Mouse (Mus musculus) CD4-positive helper T cell, adult 2 months (primary cell): ENCODE measurements around the gene Bphl.
"Not testable (repeated sequence)": the region's sequence is repeated elsewhere in the genome, so short reads cannot be mapped to it uniquely, and the experiment has no call there.

ENCODE experiments used
- DNase-seq: peaks from one replicate; pipeline ENCODE4 v3.0.0-alpha.2; 2012; ENCODE audit warnings: low read depth, missing footprints, low spot score

The Bphl gene

DNA sequence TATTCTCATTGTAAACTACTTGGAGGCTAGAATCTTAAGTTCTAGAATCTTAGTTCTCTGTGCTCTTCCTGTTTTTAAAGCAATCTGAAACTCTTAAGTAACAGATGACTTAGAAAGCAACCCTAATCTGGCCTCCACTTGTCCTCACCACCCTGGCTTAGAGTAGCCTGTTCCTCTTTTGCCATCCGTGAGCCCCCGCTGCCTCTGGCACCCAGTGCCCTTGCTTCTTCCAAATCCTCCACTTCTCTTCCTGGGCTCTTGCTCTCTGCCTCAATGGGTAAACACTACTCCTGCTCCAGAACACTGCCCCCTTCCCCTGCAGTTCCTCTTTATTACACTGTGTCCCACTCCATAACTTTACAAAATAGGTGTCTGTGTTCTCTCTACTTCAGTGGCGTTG is 14.3 kb downstream of the Bphl start:
- no peak for DNase-seq

DNA sequence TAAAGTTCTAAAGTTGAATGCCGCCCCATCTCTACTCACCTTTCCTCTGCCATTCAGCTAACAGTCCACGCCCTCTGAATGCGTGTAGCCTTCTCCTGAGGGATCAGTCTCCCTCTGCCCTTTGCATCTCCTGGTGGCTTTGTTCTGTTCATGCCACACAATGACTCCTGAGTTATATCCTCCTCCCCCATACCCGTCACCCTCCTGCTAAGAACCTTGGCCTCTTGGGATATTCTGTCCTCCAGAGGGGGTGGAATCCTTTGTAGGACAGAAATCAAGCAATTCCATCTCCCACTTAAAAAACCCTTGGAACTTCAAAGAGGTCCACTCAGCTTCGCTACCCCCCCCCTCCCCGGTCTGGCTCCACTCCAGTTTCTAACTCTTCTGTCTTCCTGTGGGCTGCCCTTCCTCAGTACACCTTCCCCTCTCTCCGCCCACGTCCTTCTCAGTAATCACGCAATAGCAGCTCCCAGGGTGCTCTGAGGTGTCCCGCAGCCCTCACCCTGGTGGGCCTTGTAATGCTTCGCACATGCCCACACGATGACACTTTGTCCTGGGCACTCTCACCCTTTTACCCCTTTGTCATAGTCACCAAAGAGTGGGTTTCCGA is 16.4 kb downstream of the Bphl start:
- no peak for DNase-seq

DNA sequence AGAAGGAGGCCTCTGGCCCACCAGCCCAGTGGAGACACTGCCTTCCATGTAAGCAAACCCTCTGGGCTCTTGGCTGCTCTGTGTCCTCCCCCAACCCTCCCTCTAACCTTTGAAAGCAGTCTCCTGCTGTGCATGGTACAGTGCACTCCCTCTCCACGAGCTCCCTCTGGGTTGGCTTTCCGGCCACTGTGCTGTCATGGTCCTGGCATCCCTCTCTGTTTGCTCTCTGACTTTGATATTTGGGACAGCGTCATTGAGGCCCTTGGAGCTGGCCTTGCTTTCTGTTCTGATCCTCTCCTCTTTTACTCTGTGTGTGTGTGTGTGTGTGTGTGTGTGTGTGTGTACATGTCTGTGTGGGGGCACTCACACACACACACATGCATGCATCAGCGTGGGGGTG is 17.0 kb downstream of the Bphl start:
- DNase-seq, result no peak

DNA sequence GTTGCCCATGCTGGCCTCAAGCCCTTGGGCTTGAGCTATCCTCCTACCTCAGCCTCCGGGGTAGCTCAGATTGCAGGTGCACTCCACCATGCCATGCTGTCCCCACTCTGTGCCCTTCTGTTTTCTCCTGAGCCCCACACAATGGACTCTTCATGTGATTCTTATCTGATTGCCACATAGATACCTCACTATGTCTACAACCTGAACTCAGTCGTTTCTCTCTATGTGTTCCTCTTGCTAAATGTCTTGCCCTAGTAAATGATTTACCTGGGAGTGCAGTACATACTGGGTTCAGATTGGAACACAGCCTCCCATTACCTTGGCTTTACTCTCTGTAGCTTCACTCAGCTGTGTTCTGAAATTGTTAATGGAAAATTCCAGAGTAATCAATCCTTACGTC is 17.6 kb downstream of the Bphl start:
- DNase-seq, result no peak

DNA sequence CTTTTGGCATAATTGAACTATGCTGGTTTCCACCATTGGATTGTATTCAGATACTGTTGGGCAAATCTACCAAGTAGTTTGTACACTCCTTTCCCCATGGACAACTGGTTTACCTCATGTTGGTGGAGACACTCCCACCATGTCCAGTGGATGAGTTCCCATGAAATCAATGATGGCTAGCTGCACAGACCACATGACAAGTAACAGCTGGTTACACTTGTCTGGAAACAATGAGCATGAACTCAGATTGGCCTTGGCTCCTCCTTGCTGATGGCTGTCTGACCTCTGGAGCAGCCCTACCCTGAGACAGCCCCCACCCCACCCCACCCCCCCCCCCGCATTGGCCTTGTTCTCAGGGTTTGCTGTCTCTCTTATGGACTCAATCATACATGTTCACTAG is 19.9 kb downstream of the Bphl start:
- no peak for DNase-seq

DNA sequence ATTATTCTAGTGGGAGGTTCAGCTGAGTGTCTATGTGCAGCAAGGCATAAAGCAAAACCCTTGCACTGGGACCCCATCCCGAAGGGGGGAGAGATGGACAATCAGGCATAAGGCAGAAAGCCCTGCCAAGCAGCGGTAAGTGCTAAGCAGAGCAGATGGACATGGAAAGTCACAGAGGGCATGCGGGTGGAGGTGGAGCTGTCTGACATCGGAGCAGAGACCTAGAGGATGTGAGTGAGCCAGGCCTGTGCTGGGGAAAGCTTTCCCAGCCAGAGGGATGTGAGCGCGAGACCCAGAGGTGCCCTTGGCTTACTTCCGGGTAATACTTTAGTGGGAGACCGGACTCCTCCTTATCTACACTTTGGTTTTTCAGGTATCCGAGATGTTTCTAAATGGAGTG is 22.7 kb downstream of the Bphl start:
- DNase-seq, result no peak

GRCm38 (mm10) chr13:34062466-34062865 is 25.1 kb downstream of the Bphl start:
- DNase-seq, result no peak

DNA sequence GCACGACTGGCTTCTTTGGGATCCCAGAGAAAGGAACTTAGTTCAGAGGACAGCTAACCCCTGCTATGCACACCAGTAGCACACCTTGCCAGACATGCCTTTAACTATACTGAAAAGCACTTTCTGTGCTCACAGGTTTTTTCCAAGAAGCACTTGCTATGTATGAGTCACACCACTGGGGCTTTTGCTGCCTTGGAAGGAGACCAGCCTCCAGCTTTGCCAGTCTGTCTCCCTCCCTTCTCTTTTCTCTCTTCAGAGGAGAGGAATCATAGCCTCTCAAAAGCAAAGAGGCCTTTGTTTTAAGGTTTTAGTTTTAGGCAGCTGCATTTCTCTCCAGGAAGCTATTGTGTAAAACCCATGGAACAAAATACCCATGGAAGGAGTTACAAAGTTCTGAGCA is 29.0 kb downstream of the Bphl start:
- DNase-seq, result no peak

DNA sequence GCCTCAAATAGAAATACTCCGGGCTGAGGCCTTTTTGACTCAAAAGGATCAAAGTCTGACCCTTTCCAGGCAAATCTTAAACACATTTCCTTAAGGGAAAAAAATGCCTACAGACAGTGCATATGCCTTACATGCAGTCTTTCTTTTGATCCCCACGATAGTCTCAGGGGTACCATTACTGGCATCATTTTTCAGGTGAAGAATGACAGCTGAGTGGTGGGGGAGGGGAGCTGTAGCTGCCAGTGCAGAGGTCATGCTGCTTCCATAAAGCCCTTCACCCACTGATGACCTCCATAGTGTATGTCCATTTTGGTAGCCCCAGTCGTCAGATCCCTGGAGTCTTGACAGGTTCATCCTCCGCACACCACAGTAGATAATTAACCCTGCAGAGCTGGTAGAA is 32.9 kb downstream of the Bphl start:
- DNase-seq, result no peak

GRCm38 (mm10) chr13:34071836-34072235 is 34.4 kb downstream of the Bphl start:
- no peak for DNase-seq

DNA sequence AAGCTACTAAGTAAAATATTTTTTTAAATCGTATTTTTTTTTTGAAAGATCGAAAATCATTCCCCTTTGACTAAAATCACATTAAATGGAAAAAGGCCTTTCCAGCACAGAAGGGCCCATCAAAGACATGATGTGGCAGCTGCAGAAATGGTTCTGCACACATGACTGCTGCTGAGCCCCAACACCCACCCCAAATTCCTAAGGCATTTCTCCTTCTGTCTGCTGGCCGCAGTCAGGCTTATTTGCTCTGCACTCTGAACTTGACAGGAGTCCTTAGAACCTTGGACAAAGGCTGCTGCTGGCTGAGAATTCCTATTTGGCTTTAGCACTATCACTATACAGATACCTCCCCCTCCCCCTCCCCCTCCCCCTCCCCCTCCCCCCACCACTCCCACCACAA is 35.5 kb downstream of the Bphl start:
- no peak for DNase-seq

- not testable (repeated sequence) for DNase-seq
These were observed 37.0 kb downstream of the Bphl start for GRCm38 (mm10) chr13:34074441-34074840.

- DNase-seq, result not testable (repeated sequence)
These were observed 38.5 kb downstream of the Bphl start for GRCm38 (mm10) chr13:34075893-34076292.

- DNase-seq, result peak; percentile 11
These were observed 39.4 kb downstream of the Bphl start for GRCm38 (mm10) chr13:34076561-34077491.

DNA sequence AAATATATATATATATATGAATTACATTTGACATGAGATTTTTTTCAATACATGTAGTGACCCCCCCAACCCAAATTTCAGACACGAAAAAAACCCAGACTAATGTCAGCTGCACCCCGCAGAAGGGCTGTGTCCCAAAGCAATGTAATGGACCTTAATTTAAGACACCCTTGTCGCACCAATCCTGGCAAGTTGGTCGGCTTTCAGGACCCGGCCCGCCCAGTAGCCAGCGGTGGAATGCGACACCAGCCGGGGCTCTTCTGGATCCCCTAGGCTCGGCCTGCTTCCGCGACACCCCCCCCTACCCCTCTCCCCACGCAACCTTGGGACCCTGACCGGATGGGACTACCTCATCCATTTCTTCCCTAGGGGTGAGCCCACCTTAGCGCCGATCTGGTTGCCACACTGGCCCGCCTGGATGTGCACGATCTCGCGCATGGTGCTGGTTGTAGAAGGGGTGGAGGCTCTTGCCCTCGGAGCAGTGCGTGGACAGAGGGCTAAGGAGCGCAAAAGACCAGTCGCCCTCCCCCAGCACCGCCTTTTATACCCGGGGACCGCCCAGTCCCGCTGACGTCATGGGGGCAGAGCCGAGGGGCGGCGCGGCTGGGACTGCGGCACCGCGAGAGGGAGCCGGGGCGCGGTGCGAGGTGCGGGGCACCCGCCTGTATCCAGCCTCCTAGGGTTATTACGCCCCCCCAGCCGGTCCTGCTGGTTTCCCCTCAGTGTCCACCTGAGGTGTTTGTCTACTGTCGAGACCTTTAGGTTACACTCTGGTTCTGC is 40.3 kb downstream of the Bphl start, which contains the start of gene Tubb2a:
TSS of gene Tubb2a (minus strand) at position 516 of the 780 bp plus-strand sequence.
- peak; percentile 89 for DNase-seq

- no peak for DNase-seq
These were observed 41.3 kb downstream of the Bphl start for GRCm38 (mm10) chr13:34078500-34079280.

- DNase-seq, result no peak
These were observed 42.4 kb downstream of the Bphl start for GRCm38 (mm10) chr13:34079801-34080200.

DNA sequence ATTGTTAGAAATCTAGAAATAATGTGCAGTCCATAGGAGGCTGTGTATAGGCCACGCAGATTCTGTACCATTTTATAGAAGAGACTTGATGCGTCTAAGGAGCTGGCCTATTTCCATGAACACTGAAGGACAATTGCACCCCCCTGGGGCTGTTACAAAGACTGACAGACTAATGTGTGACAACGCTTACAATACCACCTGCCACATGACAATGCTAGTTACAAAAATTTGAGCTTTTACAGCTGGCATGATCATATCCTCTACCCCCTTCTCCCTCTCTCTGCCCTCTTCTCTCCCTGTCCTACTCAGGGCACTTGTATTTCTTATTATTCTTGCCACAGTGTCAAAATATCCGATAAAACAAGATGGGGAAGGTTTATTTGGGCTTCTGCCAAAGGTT is 44.5 kb downstream of the Bphl start:
- no peak for DNase-seq

GRCm38 (mm10) chr13:34084026-34084750 is 46.8 kb downstream of the Bphl start:
- DNase-seq, result no peak

DNA sequence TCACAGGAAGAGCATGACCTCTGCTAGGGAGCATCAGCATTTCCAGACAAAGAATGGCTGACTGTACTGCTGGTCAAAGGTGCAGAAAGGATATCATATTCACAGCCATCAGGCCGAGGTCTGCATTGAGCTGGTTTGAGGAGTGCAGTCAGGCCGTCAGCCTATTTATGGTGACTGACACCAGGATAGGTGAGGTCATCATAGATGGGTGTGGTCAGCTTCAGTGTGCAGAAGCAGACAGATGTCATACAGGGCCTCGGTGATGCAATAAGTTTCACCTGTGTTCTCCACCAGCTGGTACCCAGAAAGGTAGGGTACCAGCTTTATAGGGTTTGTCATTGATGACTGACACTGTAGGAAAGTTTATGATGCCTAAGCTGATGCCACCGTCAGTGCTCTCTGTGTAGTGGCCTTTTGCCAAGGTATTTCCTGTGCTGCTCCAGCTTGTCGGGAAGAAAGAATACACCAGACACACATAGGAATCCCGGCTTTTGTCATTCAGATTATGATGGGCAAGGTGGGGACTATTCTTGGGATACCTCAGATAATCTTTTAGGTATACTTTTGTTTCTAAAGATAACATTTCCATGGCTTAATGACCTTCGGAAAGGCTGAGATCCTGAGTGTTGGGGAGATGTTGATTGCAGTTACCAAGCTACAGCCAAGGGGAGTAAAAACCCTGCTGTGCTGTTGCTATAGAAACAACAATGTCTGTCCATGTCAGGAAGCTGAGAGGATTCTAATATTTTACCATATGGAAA is 49.8 kb downstream of the Bphl start:
- no peak for DNase-seq
